Mouse (Mus musculus) limb, embryonic 14.5 days (tissue): ENCODE measurements at regions not wholly inside any gene's neighbourhood (a gene's known extent, or its start where the extent isn't known, plus 50 kb on each side); places are given as distances from the start of the nearest gene placed in this dataset.

ENCODE experiments used
- ATAC-seq: fragments of 200-750 bp; cut with Nextera tagmentation; 2 replicates; pipeline ENCODE4 v1.8.0; 2017; ENCODE audit warnings: low read depth, moderate number of reproducible peaks, moderate TSS enrichment; ENCODE audit not compliant: low FRiP score
- DNase-seq: peaks from one replicate; pipeline ENCODE4 v3.0.0-alpha.2; 2015; ENCODE audit warnings: low spot score
- H3K27ac ChIP-seq: fragments of 300-500 bp; sonication (generic); replicated peaks from 2 replicates; pipeline ENCODE4 v1.5.1; 2014; ENCODE audit warnings: low read depth, mild to moderate bottlenecking, low read length, moderate library complexity, mixed read lengths
- H3K27me3 ChIP-seq: fragments of 300-500 bp; sonication (generic); 2 replicates; pipeline ENCODE4 v1.6.1; 2014; ENCODE audit warnings: low read length, mixed read lengths; ENCODE audit not compliant: control insufficient read depth, insufficient read depth
- H3K36me3 ChIP-seq: fragments of 300-500 bp; sonication (generic); 2 replicates; pipeline ENCODE4 v1.6.1; 2014; ENCODE audit warnings: mild to moderate bottlenecking, low read length, moderate library complexity, mixed read lengths; ENCODE audit not compliant: control insufficient read depth, insufficient read depth
- H3K4me1 ChIP-seq: fragments of 300-500 bp; sonication (generic); 2 replicates; pipeline ENCODE4 v1.6.1; 2014; ENCODE audit warnings: antibody characterized with exemption, low read length, mixed read lengths; ENCODE audit not compliant: control insufficient read depth, insufficient read depth
- H3K4me2 ChIP-seq: fragments of 300-500 bp; sonication (generic); replicated peaks from 2 replicates; pipeline ENCODE4 v1.6.1; 2014; ENCODE audit warnings: low read depth, mild to moderate bottlenecking, low read length, moderate library complexity; ENCODE audit not compliant: severe bottlenecking
- H3K4me3 ChIP-seq: fragments of 300-500 bp; sonication (generic); replicated peaks from 2 replicates; pipeline ENCODE4 v1.5.1; 2014; ENCODE audit warnings: low read length
- H3K9ac ChIP-seq: fragments of 300-500 bp; sonication (generic); 2 replicates; pipeline ENCODE4 v1.6.1; 2014; ENCODE audit warnings: mild to moderate bottlenecking, low read depth, low read length, moderate library complexity; ENCODE audit not compliant: severe bottlenecking
- H3K9me3 ChIP-seq: fragments of 300-500 bp; sonication (generic); 2 replicates; pipeline ENCODE4 v1.6.1; 2016; ENCODE audit warnings: low read length; ENCODE audit not compliant: control insufficient read depth
- POLR2A ChIP-seq: fragments of 200-500 bp; IDR thresholded peaks from 2 replicates; pipeline ENCODE4 v1.8.0; 2012; ENCODE audit warnings: inconsistent platforms, mild to moderate bottlenecking, moderate library complexity, borderline replicate concordance; ENCODE audit not compliant: insufficient read depth, insufficient read length; ENCODE audit errors: extremely low read depth
- WGBS: fragments of 180-500 bp; shearing (Covaris S2); extraction: QIAGEN DNeasy Blood & Tissue Kit; methylation state at CpG from one replicate; pipeline ENCODE4 v1.1.7; 2014; 5-methylcytosine and 5-hydroxymethylcytosine counted together

GRCm38 (mm10) chr8:58998081-58998480 is 85.6 kb upstream of the Galntl6 start:
- H3K4me1 ChIP-seq = no peaks in the 10 kb centered on the region
- no peak for TF ChIP-seq POLR2A
- no peak overlapping the region for H3K9ac ChIP-seq
- peak; percentile 63 for DNase-seq
- ATAC-seq = no peak
- H3K27ac ChIP-seq = no peak overlapping the region
- no peak overlapping the region for H3K4me2 ChIP-seq
- no peak overlapping the region for H3K4me3 ChIP-seq
- H3K27me3 ChIP-seq = no peaks in the 10 kb centered on the region
- H3K9me3 ChIP-seq = no peaks in the 10 kb centered on the region
- WGBS = 27% methylated on average over 1 of the region's 1 CpGs
- H3K36me3 ChIP-seq = no peaks in the 10 kb centered on the region
